Mouse (Mus musculus) layer of hippocampus, adult 9-11 months (tissue): ENCODE results near the gene Krtcap3.
"Not testable (repeated sequence)": the region's sequence is repeated elsewhere in the genome, so short reads cannot be mapped to it uniquely, and the experiment has no call there.

Experiments used
- DNase-seq: peaks from one replicate; pipeline ENCODE4 v3.0.0; 2022

Krtcap3 gene

GRCm38 (mm10) chr5:31251541-31252101 is at the start of gene Krtcap3:
TSS of gene Krtcap3 (plus strand) at chr5:31251691.
- no peak for DNase-seq

GRCm38 (mm10) chr5:31201742-31202590 is 49.5 kb upstream of the Krtcap3 start, which contains the start of gene Zfp513:
TSS of gene Zfp513 (minus strand) at chr5:31202303.
- DNase-seq, result peak; percentile 99

GRCm38 (mm10) chr5:31202933-31203332 is 48.6 kb upstream of the Krtcap3 start:
- DNase-seq, result no peak

- DNase-seq, result no peak
Measured at GRCm38 (mm10) chr5:31203866-31204265, 47.6 kb upstream of the Krtcap3 start.

- DNase-seq, result no peak
Measured at GRCm38 (mm10) chr5:31204421-31204820, 47.1 kb upstream of the Krtcap3 start.

- not testable (repeated sequence) for DNase-seq
Measured at GRCm38 (mm10) chr5:31216554-31216953, 34.9 kb upstream of the Krtcap3 start.

- DNase-seq, result no peak
Measured at GRCm38 (mm10) chr5:31218294-31218693, 33.2 kb upstream of the Krtcap3 start.

- DNase-seq, result no peak
Measured at GRCm38 (mm10) chr5:31219070-31219469, 32.4 kb upstream of the Krtcap3 start.

- DNase-seq, result no peak
Measured at GRCm38 (mm10) chr5:31219474-31219873, 32.0 kb upstream of the Krtcap3 start.

- DNase-seq, result no peak
Measured at GRCm38 (mm10) chr5:31219911-31220447, 31.5 kb upstream of the Krtcap3 start.

- peak; percentile 96 for DNase-seq
Measured at GRCm38 (mm10) chr5:31220448-31221303, 30.8 kb upstream of the Krtcap3 start, which contains the start of gene Ppm1g. TSS of gene Ppm1g (minus strand) at chr5:31220687.

- DNase-seq, result peak; percentile 57
Measured at GRCm38 (mm10) chr5:31221304-31221945, 30.1 kb upstream of the Krtcap3 start.

GRCm38 (mm10) chr5:31222696-31223095 is 28.8 kb upstream of the Krtcap3 start:
- DNase-seq, result no peak

- no peak for DNase-seq
Measured at GRCm38 (mm10) chr5:31226641-31227040, 24.9 kb upstream of the Krtcap3 start.

GRCm38 (mm10) chr5:31240637-31241521 is 10.6 kb upstream of the Krtcap3 start, which contains the start of the genes Nrbp1 and Gm9970:
TSS of gene Nrbp1 (plus strand) at chr5:31240864.
TSS of gene Gm9970 (minus strand) at chr5:31241232.
- peak; percentile 97 for DNase-seq

- no peak for DNase-seq
Measured at GRCm38 (mm10) chr5:31241522-31242034, 9.9 kb upstream of the Krtcap3 start.

- no peak for DNase-seq
Measured at GRCm38 (mm10) chr5:31242191-31242590, 9.3 kb upstream of the Krtcap3 start.

GRCm38 (mm10) chr5:31250716-31251115 is 775 bp upstream of the Krtcap3 start:
- DNase-seq, result no peak

- DNase-seq, result no peak
Measured at GRCm38 (mm10) chr5:31252151-31252550, 660 bp downstream of the Krtcap3 start.

- no peak for DNase-seq
Measured at GRCm38 (mm10) chr5:31252795-31253545, 1.5 kb downstream of the Krtcap3 start.
